Mouse (Mus musculus): ENCODE data around the gene Ctnna3.
"Not testable (repeated sequence)": the region's sequence is repeated elsewhere in the genome, so short reads cannot be mapped to it uniquely, and the experiment has no call there.

Gene Ctnna3

DNA sequence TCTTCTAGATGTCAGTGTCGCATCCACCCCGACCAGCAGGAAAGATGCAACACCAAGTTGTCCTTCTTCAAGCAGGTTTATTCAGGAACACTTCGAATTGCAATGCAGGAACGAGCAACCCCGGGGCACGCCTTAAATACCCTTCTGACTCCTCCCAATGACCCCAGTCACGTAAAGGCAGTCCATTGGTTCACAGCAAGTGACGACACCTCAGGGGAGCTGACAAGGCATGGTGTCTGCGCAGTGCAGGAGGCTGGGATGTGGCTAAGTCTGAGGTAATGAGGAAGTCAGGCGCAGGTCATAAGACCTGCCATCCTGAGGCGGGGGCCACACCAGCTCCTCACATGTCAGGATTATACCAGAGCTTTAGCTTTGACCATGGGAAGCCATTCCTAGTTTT lies 1311.8 kb downstream of the Ctnna3 start:
- in situ Hi-C loops (cut with MboI; ENCODE audit: low sequenced_read_pairs) = not testable (repeated sequence)

DNA sequence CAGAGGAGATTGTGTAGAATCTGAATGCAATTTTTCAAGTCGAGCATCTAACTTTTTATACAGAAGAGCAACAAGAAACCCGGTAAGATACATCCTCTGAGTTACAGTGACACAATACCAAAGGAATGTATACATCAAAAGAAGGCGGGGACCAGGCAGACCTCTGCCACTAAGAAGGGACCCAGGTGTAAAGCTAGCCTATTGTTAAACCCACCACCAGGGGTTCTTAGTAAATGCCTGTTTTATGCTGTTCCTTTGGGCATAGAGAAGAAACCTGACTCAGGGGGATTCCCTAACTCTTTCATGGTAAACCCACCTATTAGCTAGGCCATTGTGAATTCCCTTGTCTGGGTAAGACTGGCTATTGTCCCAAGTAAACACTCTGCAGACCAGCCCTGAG lies 1314.2 kb downstream of the Ctnna3 start:
- in situ Hi-C loops (cut with MboI; ENCODE audit: low sequenced_read_pairs) = not testable (repeated sequence)

DNA sequence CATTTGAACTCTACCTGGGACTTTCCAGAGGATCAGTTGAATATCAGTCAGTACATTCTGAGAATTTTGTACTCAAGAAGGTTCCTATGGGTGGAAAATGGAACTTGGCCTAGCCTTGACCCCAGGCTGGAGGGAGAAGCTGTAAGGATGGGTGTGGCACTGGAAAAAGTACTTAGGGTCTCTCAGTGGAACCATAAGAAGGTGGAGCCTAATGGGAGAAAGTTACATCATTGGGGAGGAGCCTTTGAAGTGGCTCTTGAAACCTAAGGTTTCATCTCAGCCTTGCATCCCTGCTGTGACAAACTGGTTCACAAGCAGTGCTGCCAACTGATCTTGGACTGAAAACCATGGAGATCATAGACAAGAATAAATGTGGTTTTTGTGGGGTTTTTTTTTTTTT lies 1318.8 kb downstream of the Ctnna3 start:
- in situ Hi-C loops (cut with MboI; ENCODE audit: low sequenced_read_pairs) = no loop called here

DNA sequence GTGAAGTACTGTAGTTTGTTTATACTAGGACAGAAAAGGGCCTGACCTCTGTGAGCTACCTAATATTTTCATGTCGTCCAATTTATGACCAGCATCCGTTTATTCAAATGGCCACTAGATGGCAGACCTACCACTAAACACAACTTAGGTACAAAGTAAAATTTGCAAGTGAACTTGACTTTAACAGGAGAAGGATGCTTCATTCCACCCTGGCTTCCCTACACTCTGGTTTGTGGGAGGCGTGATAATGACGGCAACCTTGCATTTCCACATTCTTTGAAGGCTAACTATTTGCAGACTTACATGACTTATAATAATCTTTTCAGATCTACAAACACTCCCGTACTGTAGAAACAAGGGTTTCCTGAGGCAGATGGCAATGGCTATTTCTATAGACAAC lies 1320.9 kb downstream of the Ctnna3 start:
- in situ Hi-C loops (cut with MboI; ENCODE audit: low sequenced_read_pairs) = no loop called here

DNA sequence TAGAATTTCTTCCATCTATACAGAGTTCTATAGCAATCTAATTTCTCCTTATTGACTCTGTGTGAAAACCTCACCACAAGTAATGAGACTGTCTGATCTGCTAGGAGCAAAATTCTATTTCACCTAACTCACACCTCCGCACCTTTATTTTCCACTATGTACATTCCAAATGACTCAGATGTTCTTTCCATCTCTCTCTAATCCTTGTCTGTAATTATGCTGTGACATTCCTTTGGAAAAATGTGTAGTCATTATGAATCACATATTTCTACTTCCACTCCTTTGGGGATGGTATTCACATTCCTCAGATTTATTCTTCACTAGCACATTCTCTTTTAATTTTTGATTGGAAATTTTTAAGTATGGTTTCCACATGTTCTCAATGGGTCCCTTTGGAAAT lies 1406.4 kb downstream of the Ctnna3 start:
- in situ Hi-C loops (cut with MboI; ENCODE audit: low sequenced_read_pairs) = no loop called here

DNA sequence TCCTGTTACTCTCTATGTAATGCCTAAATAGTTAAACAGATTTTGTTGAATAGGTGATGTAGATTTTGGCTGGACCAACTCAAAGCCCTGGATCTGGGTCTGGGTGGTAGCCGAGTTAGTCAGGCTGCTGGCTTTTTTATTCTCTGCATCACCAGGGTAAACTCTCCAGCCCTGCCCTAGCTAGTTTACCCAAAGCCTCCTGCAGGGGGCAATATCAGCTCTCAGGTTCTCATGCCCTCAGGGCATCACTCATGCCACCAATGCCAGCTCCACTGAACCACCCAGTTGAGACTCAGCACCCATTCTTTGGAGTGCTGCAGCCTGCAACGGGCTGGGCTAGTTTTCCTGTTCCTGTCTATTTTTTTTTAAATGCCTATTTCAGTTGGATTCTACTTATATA lies 1431.5 kb downstream of the Ctnna3 start:
- in situ Hi-C loops (cut with MboI; ENCODE audit: low sequenced_read_pairs) = no loop called here

DNA sequence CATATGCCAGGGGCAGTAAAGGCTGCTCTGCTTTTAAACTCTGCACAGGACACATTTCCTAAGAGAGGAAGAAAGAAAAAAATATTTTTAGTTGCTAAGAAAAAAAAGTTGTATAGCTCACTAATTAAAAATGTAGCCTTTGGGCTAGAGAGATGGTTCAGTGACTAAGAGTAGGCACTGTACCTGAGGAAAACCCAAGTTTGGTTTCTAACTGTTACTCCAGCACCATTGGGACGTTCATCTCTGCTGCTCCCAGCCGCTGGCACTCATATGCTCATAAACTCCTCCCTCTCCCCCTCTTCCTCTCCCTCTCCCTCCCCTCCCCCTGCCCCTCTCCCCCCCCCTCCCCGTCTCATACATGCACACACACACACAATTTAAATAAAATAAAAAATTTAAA lies 1441.0 kb downstream of the Ctnna3 start:
- in situ Hi-C loops (cut with MboI; ENCODE audit: low sequenced_read_pairs) = no loop called here

DNA sequence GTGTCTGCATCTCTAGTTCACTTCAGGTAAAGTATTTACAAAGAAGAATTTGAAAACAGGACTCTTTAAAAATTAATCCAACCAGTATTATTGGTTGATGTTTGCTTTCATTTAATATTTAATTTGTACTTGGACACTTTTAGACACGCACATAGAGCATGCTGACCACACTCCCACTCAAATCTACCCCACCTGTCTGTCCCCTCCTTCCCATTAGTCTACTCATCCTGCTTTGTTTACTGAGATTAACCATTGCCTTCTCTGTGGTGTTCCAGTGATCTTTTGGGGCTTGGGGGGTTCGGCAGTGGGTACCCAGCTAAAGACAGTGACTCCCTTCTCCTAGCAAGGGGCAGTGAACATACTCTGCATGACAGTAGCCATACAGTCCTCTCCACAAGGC lies 1446.6 kb downstream of the Ctnna3 start:
- in situ Hi-C loops (cut with MboI; ENCODE audit: low sequenced_read_pairs) = no loop called here

DNA sequence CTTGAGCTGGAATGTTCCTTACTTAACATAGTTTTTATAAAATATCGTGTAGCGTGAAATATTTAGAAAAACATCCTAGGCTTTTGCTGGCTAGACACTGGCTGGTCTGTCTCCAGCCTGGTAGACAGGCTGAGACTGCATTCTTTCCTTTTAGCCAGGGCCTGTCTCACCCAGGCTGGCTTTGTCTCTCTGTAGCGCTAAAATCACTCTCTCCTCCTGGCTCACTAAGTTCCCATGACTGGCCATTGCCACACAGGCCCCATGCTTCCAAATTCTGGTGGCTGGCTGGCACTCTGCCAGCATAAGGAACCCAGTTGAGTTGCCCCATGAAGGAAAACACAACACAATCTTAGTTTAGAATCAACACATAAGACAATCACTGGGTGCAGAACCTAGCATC lies 1450.0 kb downstream of the Ctnna3 start:
- in situ Hi-C loops (cut with MboI; ENCODE audit: low sequenced_read_pairs) = no loop called here

DNA sequence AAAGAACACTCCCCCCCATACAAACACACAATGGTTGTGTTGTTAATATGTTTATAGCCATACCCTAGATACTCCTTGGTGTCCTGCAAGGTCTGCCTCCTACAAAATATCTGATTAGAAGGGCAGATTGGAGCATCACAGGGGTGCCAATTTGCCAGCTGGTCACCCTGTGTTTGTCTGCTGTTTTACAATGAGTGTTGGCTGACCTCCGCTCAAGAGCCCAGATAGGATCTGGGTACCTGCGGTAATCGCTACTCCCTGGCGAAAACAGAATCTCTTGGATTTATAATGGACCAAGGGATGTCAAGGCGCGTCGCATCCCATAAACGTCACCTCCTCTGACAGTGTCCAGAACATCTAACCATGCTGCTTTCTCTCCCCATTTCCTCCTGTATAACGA lies 1457.0 kb downstream of the Ctnna3 start:
- in situ Hi-C loops (cut with MboI; ENCODE audit: low sequenced_read_pairs) = no loop called here

DNA sequence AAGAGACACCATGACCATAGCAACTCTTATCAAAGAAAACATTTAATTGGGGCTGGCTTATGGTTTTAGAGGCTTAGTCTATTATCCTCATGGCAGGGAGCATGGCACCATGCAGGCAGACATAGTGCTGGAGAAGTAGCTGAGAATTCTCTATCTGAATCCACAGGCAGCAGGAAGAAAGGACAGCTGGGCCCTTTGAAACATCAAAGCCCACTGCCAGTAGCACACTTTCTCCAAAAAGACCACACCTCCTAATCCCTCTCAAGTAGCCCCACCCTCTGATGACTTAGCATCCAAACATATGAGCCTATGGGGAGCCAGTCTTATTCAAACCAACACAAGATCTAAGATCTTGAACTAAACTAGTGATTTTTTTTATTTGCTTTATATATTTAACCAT lies 1462.6 kb downstream of the Ctnna3 start:
- in situ Hi-C loops (cut with MboI; ENCODE audit: low sequenced_read_pairs) = no loop called here

DNA sequence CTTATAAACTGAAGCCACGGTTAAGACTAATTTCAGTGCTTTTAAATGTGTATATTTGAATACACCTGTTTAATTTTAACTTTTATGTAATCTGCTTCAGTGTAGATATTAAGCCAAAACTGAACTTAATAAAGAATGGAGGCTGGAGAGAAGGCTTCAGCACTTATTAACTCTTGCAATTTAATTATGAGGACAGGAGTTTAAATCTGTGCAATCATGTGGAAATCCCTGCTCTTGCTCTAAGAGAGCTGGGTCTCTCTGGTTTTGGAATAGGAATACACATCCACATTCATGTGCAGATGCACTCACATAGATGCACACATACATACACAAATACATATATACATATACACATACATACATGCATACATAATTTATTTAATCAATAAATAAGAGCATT lies 1468.8 kb downstream of the Ctnna3 start:
- in situ Hi-C loops (cut with MboI; ENCODE audit: low sequenced_read_pairs) = no loop called here

DNA sequence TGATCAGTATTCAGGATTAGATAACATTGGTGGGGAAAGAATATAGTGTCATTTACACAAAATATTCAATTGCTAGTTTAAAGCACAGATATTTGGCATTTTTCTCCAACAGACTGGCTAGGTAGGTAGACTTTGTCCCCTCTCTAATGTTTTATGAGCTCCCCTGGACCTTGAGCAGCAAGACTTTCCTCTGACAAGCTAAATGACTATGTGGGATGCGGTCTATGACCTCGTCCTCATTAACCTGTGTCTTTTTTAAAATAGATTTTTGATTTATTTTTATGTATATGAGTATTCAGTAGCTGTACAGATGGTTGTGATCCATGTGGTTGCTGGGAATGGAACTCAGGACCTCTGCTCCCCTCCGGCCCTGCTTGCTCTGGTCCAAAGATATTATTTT lies 1471.8 kb downstream of the Ctnna3 start:
- in situ Hi-C loops (cut with MboI; ENCODE audit: low sequenced_read_pairs) = no loop called here

DNA sequence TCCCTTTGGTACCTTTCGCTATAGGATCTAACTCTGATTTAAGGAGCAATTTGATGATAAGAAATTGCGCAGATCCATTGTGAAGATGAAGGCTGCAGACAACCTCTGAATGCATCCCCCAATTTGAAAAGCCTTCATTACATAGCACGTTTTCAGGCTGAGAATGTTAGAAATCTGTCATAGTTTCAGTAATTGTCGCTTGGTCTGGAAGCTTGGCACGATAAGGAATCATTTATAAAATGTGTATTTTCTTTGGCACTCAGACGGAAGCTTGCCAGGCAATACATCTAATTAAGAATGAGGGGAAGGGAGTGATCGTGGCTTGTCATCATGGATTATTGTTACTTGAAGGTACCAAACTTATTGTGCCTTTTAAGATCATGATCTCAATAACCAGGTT lies 1511.1 kb downstream of the Ctnna3 start:
- in situ Hi-C loops (cut with MboI; ENCODE audit: low sequenced_read_pairs) = no loop called here

DNA sequence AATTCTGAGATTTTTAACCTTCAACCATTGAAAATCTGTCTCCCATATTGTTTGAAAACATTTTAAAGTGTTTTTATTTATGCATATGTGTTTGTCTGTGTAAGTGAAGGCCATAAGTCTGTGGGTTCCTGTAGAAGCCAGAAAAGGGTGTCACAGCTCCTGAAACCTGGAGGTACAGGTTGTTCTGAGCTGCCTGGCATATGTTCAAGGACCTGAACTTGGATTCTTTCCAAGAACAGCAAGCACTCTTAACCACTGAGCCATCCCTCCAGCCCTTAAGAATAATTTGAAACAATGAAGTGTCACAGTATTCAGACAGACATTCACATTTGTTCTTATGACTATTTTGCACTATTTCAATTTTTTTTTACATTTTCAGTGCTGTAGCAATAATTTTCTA lies 1528.5 kb downstream of the Ctnna3 start:
- in situ Hi-C loops (cut with MboI; ENCODE audit: low sequenced_read_pairs) = no loop called here

DNA sequence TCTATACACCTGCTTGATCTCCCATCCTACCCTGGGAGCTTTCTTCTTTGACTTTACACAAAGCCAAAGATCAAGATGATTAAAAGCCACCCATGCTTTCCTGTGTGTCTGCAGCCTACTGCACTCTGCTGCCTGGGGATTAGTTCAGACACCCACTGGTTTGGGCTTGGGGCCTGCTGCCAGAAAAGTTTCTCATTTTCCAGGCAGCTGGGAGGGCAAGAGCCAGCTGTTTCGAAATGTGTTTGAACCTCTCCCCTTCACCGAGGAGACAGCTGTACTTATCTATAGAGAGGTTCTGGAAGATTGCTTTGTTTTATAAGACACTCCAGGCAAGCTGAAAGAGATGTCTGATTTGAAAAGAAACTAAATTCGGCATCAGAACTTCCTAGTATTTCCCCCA lies 1563.0 kb downstream of the Ctnna3 start:
- in situ Hi-C loops (cut with MboI; ENCODE audit: low sequenced_read_pairs) = no loop called here

DNA sequence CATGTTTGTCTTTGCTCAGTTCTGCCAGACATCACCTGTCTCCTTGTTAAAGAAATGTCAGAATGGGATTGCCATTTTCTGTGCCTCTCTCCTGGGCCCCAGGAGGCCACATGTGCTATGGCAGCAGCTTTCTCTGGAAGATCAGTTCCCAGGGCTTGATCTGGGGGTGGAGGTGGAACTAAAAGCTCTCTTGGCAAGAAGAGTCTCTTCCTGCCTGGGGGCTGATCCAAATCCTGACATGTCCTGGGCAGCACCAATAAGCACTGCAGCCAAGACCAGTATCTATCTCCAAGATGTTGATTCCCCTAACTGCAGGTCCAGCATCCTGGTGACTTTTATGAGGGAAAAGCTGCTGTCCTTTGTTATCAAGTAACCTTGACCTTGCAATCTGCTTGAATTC lies 1583.6 kb downstream of the Ctnna3 start:
- in situ Hi-C loops (cut with MboI; ENCODE audit: low sequenced_read_pairs) = no loop called here

DNA sequence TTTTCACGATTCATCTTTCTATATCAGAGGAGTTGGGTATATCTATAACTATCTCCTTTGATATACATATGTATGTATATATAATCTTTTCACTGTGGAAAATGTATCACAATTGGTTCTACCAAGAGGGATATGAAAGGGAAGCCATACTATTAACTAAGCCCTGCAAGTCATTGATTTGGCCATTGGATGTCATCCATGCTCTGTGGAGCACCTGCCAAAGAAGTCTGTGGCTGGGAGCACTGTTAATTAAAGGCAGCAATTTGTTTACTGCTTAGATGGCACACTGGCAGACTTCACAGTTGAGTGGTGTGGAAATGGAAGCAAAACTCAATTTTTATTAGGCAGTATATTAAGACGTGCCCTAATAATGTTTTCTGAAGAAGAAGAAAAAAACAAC lies 1592.8 kb downstream of the Ctnna3 start:
- in situ Hi-C loops (cut with MboI; ENCODE audit: low sequenced_read_pairs) = no loop called here

DNA sequence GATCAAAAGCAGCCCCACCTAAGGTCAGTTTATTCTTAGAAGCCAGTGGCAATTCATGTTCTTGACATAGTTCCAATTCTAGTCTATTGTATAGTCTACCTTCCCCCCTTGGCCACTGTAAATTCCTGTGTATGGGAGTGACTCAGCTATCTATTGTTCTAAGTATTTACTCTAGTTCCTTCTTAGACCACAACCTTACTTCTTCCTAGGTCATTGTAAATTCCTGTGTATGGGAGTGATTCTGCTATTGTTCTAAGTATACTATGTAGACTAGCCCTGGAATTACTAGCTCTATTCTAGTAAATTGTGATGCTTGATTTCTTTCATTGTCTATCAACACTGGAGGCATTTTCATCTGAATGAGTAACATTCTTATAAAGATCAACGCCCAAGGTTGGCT lies 1603.6 kb downstream of the Ctnna3 start:
- in situ Hi-C loops (cut with MboI; ENCODE audit: low sequenced_read_pairs) = not testable (repeated sequence)
